Mouse (Mus musculus): Measurements from ENCODE around the gene Usp20. TPM values are rescaled to one million over a fixed set of nuclear protein-coding genes. Genes with fewer than 3 reads are reported as not detected.
A peak's percentile ranks its signal among the peaks of the same experiment; 100 is the strongest.
"Not testable (repeated sequence)": the region's sequence is repeated elsewhere in the genome, so short reads cannot be mapped to it uniquely, and the experiment has no call there.

The Usp20 gene
- 16.3 and 16.5 TPM in 2 replicates for polyA plus RNA-seq (2015; fragmentation: Nextera tagmentation; extraction: Ambion mirVana)

- H3K4me1 ChIP-seq (replicated peaks; ENCODE audit: control insufficient read depth, insufficient read depth, low read length), result peaks cover 12% of the 10 kb centered on the region
- peak; percentile 98 for ATAC-seq (ENCODE audit: low read depth)
- peak within 1 kb of the TSS; percentile 82 for H3K4me2 ChIP-seq (ENCODE audit: low read depth, low read length)
- WGBS, result under 1% methylated on average over 66 of the region's 66 CpGs
- peak within 1 kb of the TSS; percentile 69 for H3K9ac ChIP-seq (ENCODE audit: low read length)
- no peaks in the 10 kb centered on the region for H3K9me3 ChIP-seq (ENCODE audit: control insufficient read depth, low read length)
- peaks cover 7% of the 10 kb centered on the region for H3K36me3 ChIP-seq (ENCODE audit: control insufficient read depth, insufficient read depth, low read length)
- H3K27me3 ChIP-seq (ENCODE audit: control insufficient read depth, insufficient read depth, low read depth, low read length), result no peaks in the 10 kb centered on the region
- peak within 1 kb of the TSS; percentile 83 for H3K4me3 ChIP-seq (ENCODE audit: low read length)
- no peak within 1 kb of the TSS; the same call in 1 of the 2 replicates for H3K27ac ChIP-seq (ENCODE audit: low read length)
These were observed at the start of gene Usp20, which contains the start of gene BC005624 for GRCm38 (mm10) chr2:30981790-30982513. Usp20 (plus strand) TSS chr2:30982279. BC005624 (minus strand) TSS chr2:30982201.

- no peaks in the 10 kb centered on the region for H3K9me3 ChIP-seq (ENCODE audit: control insufficient read depth, low read length)
- no peak overlapping the region for H3K27ac ChIP-seq (ENCODE audit: low read length)
- H3K4me1 ChIP-seq (replicated peaks; ENCODE audit: control insufficient read depth, insufficient read depth, low read length), result peaks cover 12% of the 10 kb centered on the region
- no peak for ATAC-seq (ENCODE audit: low read depth)
- H3K4me3 ChIP-seq (ENCODE audit: low read length), result no peak overlapping the region
- H3K36me3 ChIP-seq (ENCODE audit: control insufficient read depth, insufficient read depth, low read length), result no peaks in the 10 kb centered on the region
- H3K9ac ChIP-seq (ENCODE audit: low read length), result no peak overlapping the region
- no peak overlapping the region for H3K4me2 ChIP-seq (ENCODE audit: low read depth, low read length)
- WGBS, result 54% methylated on average over 6 of the region's 6 CpGs
- H3K27me3 ChIP-seq (ENCODE audit: control insufficient read depth, insufficient read depth, low read depth, low read length), result no peaks in the 10 kb centered on the region
These were observed 49.0 kb upstream of the Usp20 start for GRCm38 (mm10) chr2:30933032-30933431.

GRCm38 (mm10) chr2:30933917-30934450 lies 48.1 kb upstream of the Usp20 start:
- H3K36me3 ChIP-seq (ENCODE audit: control insufficient read depth, insufficient read depth, low read length), result no peaks in the 10 kb centered on the region
- ATAC-seq (ENCODE audit: low read depth), result no peak
- WGBS, result 15% methylated on average over 7 of the region's 7 CpGs
- H3K27me3 ChIP-seq (ENCODE audit: control insufficient read depth, insufficient read depth, low read depth, low read length), result no peaks in the 10 kb centered on the region
- H3K4me1 ChIP-seq (replicated peaks; ENCODE audit: control insufficient read depth, insufficient read depth, low read length), result peaks cover 5% of the 10 kb centered on the region; the same call in 1 of the 2 replicates
- H3K9me3 ChIP-seq (ENCODE audit: control insufficient read depth, low read length), result no peaks in the 10 kb centered on the region
- no peak overlapping the region for H3K27ac ChIP-seq (ENCODE audit: low read length)
- H3K9ac ChIP-seq (ENCODE audit: low read length), result no peak overlapping the region
- no peak overlapping the region for H3K4me2 ChIP-seq (ENCODE audit: low read depth, low read length)
- no peak overlapping the region for H3K4me3 ChIP-seq (ENCODE audit: low read length)

- H3K27ac ChIP-seq (ENCODE audit: low read length), result no peak overlapping the region
- no peaks in the 10 kb centered on the region; the same call in 1 of the 2 replicates for H3K4me1 ChIP-seq (replicated peaks; ENCODE audit: control insufficient read depth, insufficient read depth, low read length)
- H3K36me3 ChIP-seq (ENCODE audit: control insufficient read depth, insufficient read depth, low read length), result no peaks in the 10 kb centered on the region
- no peak overlapping the region for H3K4me3 ChIP-seq (ENCODE audit: low read length)
- 74% methylated on average over 3 of the region's 3 CpGs for WGBS
- H3K9ac ChIP-seq (ENCODE audit: low read length), result no peak overlapping the region
- ATAC-seq (ENCODE audit: low read depth), result no peak
- no peaks in the 10 kb centered on the region for H3K27me3 ChIP-seq (ENCODE audit: control insufficient read depth, insufficient read depth, low read depth, low read length)
- H3K4me2 ChIP-seq (ENCODE audit: low read depth, low read length), result no peak overlapping the region
- no peaks in the 10 kb centered on the region for H3K9me3 ChIP-seq (ENCODE audit: control insufficient read depth, low read length)
These were observed 45.3 kb upstream of the Usp20 start for GRCm38 (mm10) chr2:30936808-30937207.

- ATAC-seq (ENCODE audit: low read depth), result no peak
- H3K27ac ChIP-seq (ENCODE audit: low read length), result no peak overlapping the region
- 50% methylated on average over 8 of the region's 8 CpGs for WGBS
These were observed 44.3 kb upstream of the Usp20 start for GRCm38 (mm10) chr2:30937731-30938130.

GRCm38 (mm10) chr2:30938574-30938991 lies 43.5 kb upstream of the Usp20 start:
- Histone ChIP-seq H3K4me2 (ENCODE audit: low read depth, low read length) (no peak overlapping the region), H3K4me3 (ENCODE audit: low read length) (no peak overlapping the region), H3K36me3 (ENCODE audit: control insufficient read depth, insufficient read depth, low read length) (no peaks in the 10 kb centered on the region), H3K9me3 (ENCODE audit: control insufficient read depth, low read length) (no peaks in the 10 kb centered on the region), H3K9ac (ENCODE audit: low read length) (no peak overlapping the region), H3K27ac (ENCODE audit: low read length) (no peak overlapping the region), H3K4me1 (replicated peaks; ENCODE audit: control insufficient read depth, insufficient read depth, low read length) (no peaks in the 10 kb centered on the region; the same call in 1 of the 2 replicates), H3K27me3 (ENCODE audit: control insufficient read depth, insufficient read depth, low read depth, low read length) (no peaks in the 10 kb centered on the region)
- 29% methylated on average over 4 of the region's 4 CpGs for WGBS
- ATAC-seq (ENCODE audit: low read depth), result no peak

More at GRCm38 (mm10) chr2:30937731-30938130, 44.3 kb upstream of the Usp20 start:
- Histone ChIP-seq H3K27me3 (ENCODE audit: control insufficient read depth, insufficient read depth, low read depth, low read length) (no peaks in the 10 kb centered on the region), H3K4me1 (replicated peaks; ENCODE audit: control insufficient read depth, insufficient read depth, low read length) (no peaks in the 10 kb centered on the region; the same call in 1 of the 2 replicates), H3K4me3 (ENCODE audit: low read length) (no peak overlapping the region), H3K9me3 (ENCODE audit: control insufficient read depth, low read length) (no peaks in the 10 kb centered on the region), H3K9ac (ENCODE audit: low read length) (no peak overlapping the region), H3K4me2 (ENCODE audit: low read depth, low read length) (no peak overlapping the region), H3K36me3 (ENCODE audit: control insufficient read depth, insufficient read depth, low read length) (no peaks in the 10 kb centered on the region)

- ATAC-seq (ENCODE audit: low read depth), result no peak
- Histone ChIP-seq H3K4me2 (ENCODE audit: low read depth, low read length) (no peak overlapping the region), H3K4me3 (ENCODE audit: low read length) (no peak overlapping the region), H3K36me3 (ENCODE audit: control insufficient read depth, insufficient read depth, low read length) (no peaks in the 10 kb centered on the region), H3K27me3 (ENCODE audit: control insufficient read depth, insufficient read depth, low read depth, low read length) (no peaks in the 10 kb centered on the region), H3K9me3 (ENCODE audit: control insufficient read depth, low read length) (no peaks in the 10 kb centered on the region), H3K27ac (ENCODE audit: low read length) (no peak overlapping the region), H3K4me1 (replicated peaks; ENCODE audit: control insufficient read depth, insufficient read depth, low read length) (no peaks in the 10 kb centered on the region; the same call in 1 of the 2 replicates), H3K9ac (ENCODE audit: low read length) (no peak overlapping the region)
- WGBS, result 83% methylated on average over 5 of the region's 5 CpGs
These were observed 40.5 kb upstream of the Usp20 start for GRCm38 (mm10) chr2:30941586-30941985.

- H3K27ac ChIP-seq (ENCODE audit: low read length); H3K4me3 ChIP-seq (ENCODE audit: low read length); ATAC-seq (ENCODE audit: low read depth); H3K27me3 ChIP-seq (ENCODE audit: control insufficient read depth, insufficient read depth, low read depth, low read length); H3K9ac ChIP-seq (ENCODE audit: low read length); H3K36me3 ChIP-seq (ENCODE audit: control insufficient read depth, insufficient read depth, low read length); H3K4me1 ChIP-seq (replicated peaks; ENCODE audit: control insufficient read depth, insufficient read depth, low read length); H3K9me3 ChIP-seq (ENCODE audit: control insufficient read depth, low read length): not testable (repeated sequence)
- H3K4me2 ChIP-seq (ENCODE audit: low read depth, low read length), result peak overlapping the region; percentile 65; the same call in 1 of the 2 replicates
- WGBS, result 35% methylated on average over 7 of the region's 7 CpGs
These were observed 40.0 kb upstream of the Usp20 start for GRCm38 (mm10) chr2:30942116-30942515.

- H3K27ac ChIP-seq (ENCODE audit: low read length), result no peak overlapping the region
- peak overlapping the region; percentile 52 for H3K4me3 ChIP-seq (ENCODE audit: low read length)
- H3K9me3 ChIP-seq (ENCODE audit: control insufficient read depth, low read length), result no peaks in the 10 kb centered on the region
- peak overlapping the region; percentile 65 for H3K4me2 ChIP-seq (ENCODE audit: low read depth, low read length)
- peak overlapping the region; percentile 55; the same call in 1 of the 2 replicates for H3K9ac ChIP-seq (ENCODE audit: low read length)
- peak; percentile 81 for ATAC-seq (ENCODE audit: low read depth)
- H3K27me3 ChIP-seq (ENCODE audit: control insufficient read depth, insufficient read depth, low read depth, low read length), result no peaks in the 10 kb centered on the region; the same call in 1 of the 2 replicates
- 21% methylated on average over 16 of the region's 16 CpGs for WGBS
- no peaks in the 10 kb centered on the region; the same call in 1 of the 2 replicates for H3K4me1 ChIP-seq (replicated peaks; ENCODE audit: control insufficient read depth, insufficient read depth, low read length)
- H3K36me3 ChIP-seq (ENCODE audit: control insufficient read depth, insufficient read depth, low read length), result no peaks in the 10 kb centered on the region
These were observed 39.5 kb upstream of the Usp20 start for GRCm38 (mm10) chr2:30942603-30943011.

All from lung, embryonic 16.5 days (tissue).